Mouse (Mus musculus) left cerebral cortex, adult 9 months (tissue): ENCODE results near the gene Nras.

Source experiments
- DNase-seq, 2 experiments: peaks; one replicate each; pipeline ENCODE4 v3.0.0; 2022; ENCODE audit warnings: low spot score in 2 of 2

Gene Nras

DNA sequence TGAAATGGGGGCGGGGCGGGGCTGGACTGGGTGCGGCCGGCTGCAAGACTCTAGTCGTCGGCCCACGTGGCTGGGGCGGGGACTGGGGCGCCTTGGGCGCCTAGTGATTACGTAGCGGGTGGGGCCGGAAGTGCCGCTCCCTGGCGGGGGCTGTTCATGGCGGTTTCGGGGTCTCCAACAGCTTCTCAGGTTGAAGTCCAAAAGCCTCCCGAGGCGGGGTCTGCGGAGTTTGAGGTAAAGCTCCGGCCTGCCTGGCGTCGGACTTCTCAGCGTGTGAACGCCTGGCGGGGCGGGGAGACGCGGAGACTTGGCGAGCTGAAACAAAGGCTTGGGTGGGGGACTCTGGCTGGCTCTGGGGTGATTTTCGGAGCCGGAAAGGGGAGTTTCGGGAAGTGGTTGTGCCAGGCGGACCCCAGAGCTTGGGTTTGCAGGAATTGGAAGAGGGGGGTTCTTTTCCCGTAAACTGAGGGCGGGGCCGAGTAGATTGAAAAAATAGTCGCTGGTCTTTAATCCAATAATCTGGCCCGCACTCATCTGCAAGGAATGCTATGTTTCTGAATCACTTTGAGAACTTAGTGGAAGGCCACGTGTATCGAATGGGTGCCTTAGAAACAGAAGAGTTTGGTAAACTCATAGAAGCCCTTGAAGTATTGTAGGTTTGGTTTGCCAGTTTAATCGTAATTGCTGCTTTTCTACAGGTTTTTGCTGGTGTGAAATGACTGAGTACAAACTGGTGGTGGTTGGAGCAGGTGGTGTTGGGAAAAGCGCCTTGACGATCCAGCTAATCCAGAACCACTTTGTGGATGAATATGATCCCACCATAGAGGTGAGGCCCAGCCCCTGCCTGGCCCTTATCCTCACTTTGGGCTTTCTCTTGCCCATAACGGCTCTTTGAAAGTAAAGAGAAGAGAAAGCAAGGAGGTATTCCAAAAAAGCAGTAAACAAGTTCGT is at the start of gene Nras:
TSS of gene Nras (plus strand) at position 79 of the 951 bp plus-strand sequence.
- DNase-seq: peak; percentile 69 to 89

- no peak for DNase-seq
Observed at GRCm38 (mm10) chr3:103017350-103017749, 40.7 kb upstream of the Nras start.

DNA sequence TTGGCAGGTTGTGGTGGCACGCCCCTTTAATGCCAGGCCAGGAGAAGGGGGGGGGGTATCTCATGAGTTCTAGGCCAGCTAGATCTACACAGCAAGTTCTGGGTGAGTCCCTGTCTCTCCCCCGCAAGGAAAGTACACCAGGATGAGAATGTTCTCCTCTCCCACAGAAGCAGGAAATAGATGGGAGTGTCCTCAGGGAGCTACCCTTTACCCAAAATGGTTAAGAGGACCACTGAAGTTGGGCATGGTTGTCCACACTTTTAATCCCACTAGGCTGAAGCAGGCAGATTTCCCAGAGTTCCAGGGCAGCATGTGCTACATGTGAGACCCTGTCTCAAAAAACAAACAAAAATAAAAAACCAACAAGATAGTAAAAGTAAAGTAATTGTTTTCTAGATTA is 38.6 kb upstream of the Nras start:
- DNase-seq: no peak

DNA sequence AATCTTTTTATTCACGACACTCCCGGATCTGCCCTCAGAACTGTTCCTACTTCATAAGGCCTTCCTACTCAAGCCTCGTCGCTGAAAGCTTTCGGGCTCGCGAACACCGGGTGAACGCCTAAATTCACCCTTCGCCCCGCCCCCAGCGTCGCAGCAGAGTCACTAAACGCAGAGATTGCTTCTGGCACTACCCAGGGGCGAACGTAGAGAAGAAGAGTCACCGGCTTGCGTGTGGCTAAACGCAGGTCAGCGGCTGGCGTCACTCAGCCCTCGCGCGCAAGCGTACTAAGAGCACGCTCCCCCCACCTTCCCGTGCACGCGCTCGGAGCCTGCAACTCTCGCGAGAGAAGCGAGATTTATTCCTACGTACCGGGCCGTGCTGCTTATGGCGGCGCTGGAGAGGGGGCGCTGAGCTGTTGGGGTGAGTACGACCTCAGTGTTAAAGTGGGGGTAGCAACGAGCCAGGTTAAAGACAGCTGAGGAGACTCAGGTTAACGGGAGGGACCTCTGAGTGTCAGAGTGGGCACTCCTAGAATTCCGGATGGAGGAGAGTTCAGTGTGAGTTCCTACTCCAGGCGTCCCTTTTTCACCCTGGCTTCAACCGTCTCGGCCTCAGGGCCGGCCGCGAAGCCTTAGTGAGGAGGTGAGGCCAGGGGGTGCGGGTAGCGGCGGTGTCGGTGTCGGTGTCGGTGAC is 37.7 kb upstream of the Nras start, which contains the start of gene Csde1:
TSS of gene Csde1 (plus strand) at position 178 of the 694 bp plus-strand sequence.
- peak; percentile 95 to 97 for DNase-seq

DNA sequence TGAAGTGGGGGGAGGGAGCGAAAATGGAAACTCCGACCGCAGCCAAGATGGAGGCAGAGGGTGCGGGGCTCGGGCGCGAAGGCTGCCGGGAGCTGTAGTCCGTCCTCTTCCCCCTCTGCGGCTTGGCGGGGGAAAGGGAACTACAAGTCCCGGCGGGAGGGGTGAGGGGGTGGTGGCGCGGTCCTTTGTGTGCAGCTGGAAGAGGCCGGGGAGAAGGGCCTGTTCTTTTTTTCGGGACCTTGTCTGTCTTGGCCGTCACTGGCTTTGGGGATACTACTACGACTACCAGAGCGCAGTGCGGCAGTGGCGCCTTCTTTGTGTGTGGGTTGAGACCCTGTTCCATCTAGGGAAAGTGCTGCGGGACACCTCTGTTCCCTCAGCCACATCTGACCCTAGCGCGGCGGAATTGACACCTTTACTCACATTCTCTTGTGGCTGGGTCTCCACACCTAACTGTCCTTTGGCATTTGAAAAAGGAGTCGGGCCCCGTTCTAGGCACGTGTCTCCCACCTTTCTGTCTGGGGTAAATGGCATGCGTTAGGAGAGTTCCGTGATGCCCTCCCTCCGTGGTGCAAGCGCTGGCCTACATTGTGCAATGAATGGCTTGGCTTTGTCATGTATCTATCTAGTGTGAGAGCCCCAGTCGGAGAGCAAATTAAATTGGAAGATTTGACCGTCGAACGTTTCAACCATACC is 37.0 kb upstream of the Nras start:
- DNase-seq: peak; percentile 66 to 86

DNA sequence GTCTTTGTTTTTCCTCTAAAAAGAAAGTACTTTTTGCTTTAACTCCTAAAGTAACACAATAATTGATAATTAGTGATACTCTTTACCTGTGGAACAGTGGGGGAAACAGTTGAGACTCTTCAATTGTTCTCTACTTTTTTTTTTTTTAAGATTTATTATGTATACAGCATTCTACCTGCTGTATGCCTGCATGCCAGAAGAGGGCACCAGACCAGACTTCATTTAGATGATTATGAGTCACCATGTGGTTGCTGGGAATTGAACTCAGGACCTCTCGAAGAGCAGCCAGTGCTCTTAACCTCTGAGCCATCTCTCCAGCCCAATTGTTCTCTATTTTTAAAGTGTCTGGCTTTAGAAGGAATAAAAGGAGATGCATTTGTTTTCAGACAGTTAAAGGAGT is 31.9 kb upstream of the Nras start:
- no peak for DNase-seq

DNA sequence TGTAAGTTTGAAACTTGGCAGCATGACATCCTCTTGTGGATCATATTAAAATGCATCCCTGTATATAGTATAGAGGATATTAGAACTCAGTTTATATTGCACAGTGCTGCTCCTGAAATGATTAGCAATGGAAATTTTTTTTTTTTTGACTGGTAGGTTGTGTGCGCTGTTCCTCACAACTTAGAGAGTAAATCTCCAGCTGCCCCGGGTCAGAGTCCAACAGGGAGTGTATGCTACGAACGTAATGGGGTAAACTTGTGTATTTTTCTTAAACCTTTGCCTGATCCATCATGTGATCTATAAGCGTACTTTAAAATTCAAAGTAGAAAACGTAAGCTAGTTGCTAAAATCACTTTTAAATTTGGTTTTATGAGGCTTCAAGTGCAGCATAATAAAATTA is 17.8 kb upstream of the Nras start:
- no peak for DNase-seq

DNA sequence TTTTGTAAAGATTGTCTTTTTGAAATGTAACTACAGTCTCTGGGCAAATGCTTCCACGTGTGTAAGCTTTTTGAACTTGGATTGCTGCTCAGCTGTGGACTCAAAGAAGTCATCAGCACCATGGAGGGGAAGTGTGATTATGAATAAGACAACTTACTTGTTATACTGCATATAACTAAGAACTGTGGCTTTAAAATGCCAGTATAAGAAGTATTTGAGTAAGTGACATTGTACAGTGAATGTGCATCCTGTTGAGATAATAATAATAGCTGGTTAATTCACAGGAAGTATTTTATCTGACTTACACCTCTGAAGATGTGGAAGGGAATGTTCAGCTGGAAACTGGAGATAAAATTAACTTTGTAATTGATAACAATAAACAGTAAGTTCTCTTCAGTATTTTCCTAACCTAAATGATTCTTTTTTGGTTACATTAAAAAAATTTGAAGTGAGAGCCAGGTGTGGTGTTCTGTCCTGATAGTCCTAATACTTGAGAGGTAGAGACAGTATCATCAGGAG is 17.2 kb upstream of the Nras start:
- DNase-seq: no peak

GRCm38 (mm10) chr3:103056016-103056595 is 2.0 kb upstream of the Nras start:
- no peak for DNase-seq

- no peak for DNase-seq
Observed at GRCm38 (mm10) chr3:103057752-103058151, 333 bp upstream of the Nras start.

DNA sequence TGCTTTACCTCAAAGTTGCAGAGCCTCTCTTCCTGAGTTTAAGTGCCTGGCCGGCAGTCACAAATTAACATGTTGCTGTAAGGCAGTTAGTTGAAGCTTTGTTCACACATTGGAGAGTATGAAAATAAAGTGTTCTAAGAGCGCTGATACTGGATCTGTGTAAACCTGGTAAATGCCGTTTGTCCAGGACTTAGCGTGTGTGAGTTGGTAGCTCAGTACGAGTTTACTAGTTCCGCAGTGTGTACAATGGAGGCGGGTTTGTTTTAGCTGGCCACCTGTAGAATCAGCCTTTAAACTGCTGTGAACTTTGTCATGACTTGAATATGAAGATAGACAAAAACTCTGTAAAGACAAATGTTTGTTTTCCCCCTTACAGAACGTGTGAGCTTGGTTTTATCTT is 8.8 kb downstream of the Nras start:
- no peak for DNase-seq

- DNase-seq: no peak
Observed at GRCm38 (mm10) chr3:103068971-103069370, 10.9 kb downstream of the Nras start.

GRCm38 (mm10) chr3:103073771-103074170 is 15.7 kb downstream of the Nras start, which contains the start of gene Ampd1:
Gene Ampd1 (plus strand): TSS chr3:103074014.
- DNase-seq: no peak

DNA sequence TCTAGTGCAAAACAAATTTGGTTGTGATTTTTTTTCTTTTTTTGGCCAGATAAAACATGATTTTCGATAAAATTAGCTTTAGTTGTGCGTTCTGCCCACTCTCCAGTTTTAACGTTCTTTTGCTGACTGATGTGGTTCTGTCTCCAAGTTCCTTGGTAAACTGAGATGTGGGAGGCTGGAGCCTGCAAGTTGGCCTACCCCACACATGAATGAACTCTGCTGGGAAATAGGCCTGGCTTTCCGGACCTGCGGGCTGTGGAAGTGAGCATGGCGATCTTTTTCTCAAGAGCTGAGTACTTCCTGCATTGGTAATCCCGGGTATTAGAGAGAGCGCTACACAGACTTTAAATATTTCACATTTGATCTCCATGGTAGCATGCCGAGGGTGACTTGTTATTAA is 17.8 kb downstream of the Nras start:
- no peak for DNase-seq

DNA sequence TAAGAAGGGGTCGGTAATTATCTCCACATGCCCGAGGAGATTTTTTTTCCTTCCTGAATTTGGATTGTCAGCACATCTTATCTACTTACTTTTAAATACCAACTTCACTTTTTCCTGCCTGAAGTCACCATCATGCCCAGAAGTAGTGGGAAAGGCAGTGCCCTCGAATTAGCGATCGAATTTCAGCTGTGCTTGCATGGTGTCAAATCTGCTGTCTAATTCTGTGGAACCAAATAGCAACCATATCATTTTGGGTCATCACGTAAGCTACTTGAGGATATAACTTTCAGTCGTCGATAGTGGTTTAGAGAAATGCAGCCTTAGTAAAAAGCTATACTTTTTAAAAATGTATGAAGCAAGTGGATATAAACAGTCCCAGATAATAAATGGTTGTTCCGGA is 18.4 kb downstream of the Nras start:
- DNase-seq: no peak

- DNase-seq: no peak
Observed at GRCm38 (mm10) chr3:103079301-103079700, 21.2 kb downstream of the Nras start.

DNA sequence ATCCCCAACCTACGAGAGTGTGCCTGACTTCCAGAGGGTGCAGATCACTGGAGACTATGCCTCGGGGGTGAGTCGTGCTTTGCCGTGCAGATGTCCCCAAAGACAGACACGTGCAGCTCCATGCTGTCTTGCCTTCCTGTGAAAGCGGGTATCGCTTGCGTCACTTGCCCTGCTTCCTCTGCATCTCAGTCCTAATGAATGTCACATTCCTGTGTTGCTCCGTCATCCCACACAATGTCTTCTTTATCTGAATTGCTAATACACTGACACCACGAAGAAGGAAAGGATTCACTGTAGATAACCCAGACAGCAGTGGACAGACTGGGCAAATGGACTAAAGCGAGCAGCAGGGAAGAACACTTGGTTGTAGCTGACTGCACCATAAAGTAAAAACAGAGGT is 23.0 kb downstream of the Nras start:
- DNase-seq: no peak

- no peak for DNase-seq
Observed at GRCm38 (mm10) chr3:103081861-103082453, 23.9 kb downstream of the Nras start.

DNA sequence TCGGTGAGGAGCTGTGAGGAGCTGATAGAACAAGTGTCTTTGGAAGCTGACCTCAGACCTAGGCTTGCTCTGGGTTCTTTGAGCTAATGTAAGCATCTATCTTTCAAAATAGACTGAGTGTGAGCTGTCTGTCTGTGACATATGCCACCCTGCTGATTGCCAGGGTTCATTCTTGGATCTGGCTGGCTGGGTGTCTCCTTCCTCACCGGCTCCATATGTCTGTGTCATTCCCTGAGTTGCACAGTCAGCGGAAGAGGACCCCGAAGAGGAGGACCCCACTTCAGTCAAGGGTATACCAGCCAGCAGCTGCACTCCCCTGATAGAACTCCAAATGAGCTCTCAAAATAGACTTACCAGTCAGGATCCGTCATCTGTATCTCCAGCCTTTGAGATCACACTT is 24.7 kb downstream of the Nras start:
- no peak for DNase-seq

DNA sequence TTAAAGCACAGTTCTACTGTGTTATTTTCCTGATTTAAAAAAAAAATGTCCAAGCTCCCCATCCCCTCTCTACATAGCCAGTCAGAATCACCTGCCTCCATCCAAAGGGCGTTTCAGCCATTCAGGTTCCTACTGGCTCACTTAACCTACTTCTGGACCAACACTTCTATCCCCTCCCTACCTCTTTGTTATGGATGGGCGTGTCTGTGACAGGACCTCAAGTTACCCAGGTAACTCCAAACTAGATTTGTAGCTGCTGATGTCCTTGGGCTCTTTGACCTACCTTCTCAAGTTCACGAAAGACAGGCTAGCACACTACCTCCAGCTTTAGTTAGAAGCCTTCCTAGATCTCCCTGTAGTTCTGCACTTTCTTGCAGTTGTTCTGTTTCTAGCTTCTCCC is 27.9 kb downstream of the Nras start:
- no peak for DNase-seq

- no peak for DNase-seq
Observed at GRCm38 (mm10) chr3:103091753-103092152, 33.7 kb downstream of the Nras start.
